Mouse (Mus musculus): ENCODE results near the gene Gata1. TPM values are rescaled to one million over a fixed set of nuclear protein-coding genes. Genes with fewer than 3 reads are reported as not detected.

Gata1 gene
- polyA plus RNA-seq, 1 experiment = 227 TPM

- no peaks in the 10 kb centered on the region for H3K9me3 ChIP-seq
- peaks cover 24% of the 10 kb centered on the region for H3K4me1 ChIP-seq
- TF ChIP-seq FLI1 (IDR thresholded peaks at IDR 0.05; ENCODE audit: low read length) (no peak), GATA1 (IDR thresholded peaks at IDR 0.05; ENCODE audit: borderline replicate concordance, low read length) (no peak)
- peak overlapping the region; percentile 72 for H3K4me3 ChIP-seq (replicated peaks)
- H3K27me3 ChIP-seq (replicated peaks) = no peaks in the 10 kb centered on the region
- H3K36me3 ChIP-seq (replicated peaks; ENCODE audit: low read length) = peaks cover 14% of the 10 kb centered on the region
Measured at GRCm38 (mm10) chrX:8008543-8008942, 30.7 kb upstream of the Gata1 start.

GRCm38 (mm10) chrX:8002971-8003370 is 25.1 kb upstream of the Gata1 start:
- Histone ChIP-seq H3K4me3 (replicated peaks) (no peak overlapping the region), H3K36me3 (replicated peaks; ENCODE audit: low read length) (peaks cover 14% of the 10 kb centered on the region), H3K9me3 (no peaks in the 10 kb centered on the region), H3K4me1 (peaks cover 22% of the 10 kb centered on the region), H3K27me3 (replicated peaks) (no peaks in the 10 kb centered on the region)
- TF ChIP-seq GATA1 (IDR thresholded peaks at IDR 0.05; ENCODE audit: borderline replicate concordance, low read length) = no peak
- TF ChIP-seq FLI1 (IDR thresholded peaks at IDR 0.05; ENCODE audit: low read length) = no peak

GRCm38 (mm10) chrX:8002001-8002400 is 24.1 kb upstream of the Gata1 start:
- H3K27me3 ChIP-seq (replicated peaks) = no peaks in the 10 kb centered on the region
- peaks cover 22% of the 10 kb centered on the region for H3K4me1 ChIP-seq
- no peaks in the 10 kb centered on the region for H3K9me3 ChIP-seq
- TF ChIP-seq GATA1 (IDR thresholded peaks at IDR 0.05; ENCODE audit: borderline replicate concordance, low read length) (no peak), FLI1 (IDR thresholded peaks at IDR 0.05; ENCODE audit: low read length) (no peak)
- no peak overlapping the region for H3K4me3 ChIP-seq (replicated peaks)
- H3K36me3 ChIP-seq (replicated peaks; ENCODE audit: low read length) = peaks cover 14% of the 10 kb centered on the region

- Histone ChIP-seq H3K9me3 (no peaks in the 10 kb centered on the region), H3K4me1 (peaks cover 19% of the 10 kb centered on the region), H3K4me3 (replicated peaks) (no peak overlapping the region), H3K27me3 (replicated peaks) (no peaks in the 10 kb centered on the region), H3K36me3 (replicated peaks; ENCODE audit: low read length) (peaks cover 10% of the 10 kb centered on the region)
- TF ChIP-seq FLI1 (IDR thresholded peaks at IDR 0.05; ENCODE audit: low read length) = no peak
- no peak for TF ChIP-seq GATA1 (IDR thresholded peaks at IDR 0.05; ENCODE audit: borderline replicate concordance, low read length)
Measured at GRCm38 (mm10) chrX:8000546-8001192, 22.8 kb upstream of the Gata1 start.

- TF ChIP-seq FLI1 (IDR thresholded peaks at IDR 0.05; ENCODE audit: low read length) (no peak), GATA1 (IDR thresholded peaks at IDR 0.05; ENCODE audit: borderline replicate concordance, low read length) (no peak)
- H3K4me3 ChIP-seq (replicated peaks) = no peak overlapping the region
- H3K4me1 ChIP-seq = peaks cover 20% of the 10 kb centered on the region
- H3K36me3 ChIP-seq (replicated peaks; ENCODE audit: low read length) = peaks cover 7% of the 10 kb centered on the region
- H3K27me3 ChIP-seq (replicated peaks) = no peaks in the 10 kb centered on the region
- no peaks in the 10 kb centered on the region for H3K9me3 ChIP-seq
Measured at GRCm38 (mm10) chrX:7993068-7993735, 15.3 kb upstream of the Gata1 start.

- Histone ChIP-seq H3K9me3 (no peaks in the 10 kb centered on the region), H3K36me3 (replicated peaks; ENCODE audit: low read length) (peaks cover 7% of the 10 kb centered on the region), H3K27me3 (replicated peaks) (no peaks in the 10 kb centered on the region), H3K4me1 (peaks cover 20% of the 10 kb centered on the region), H3K4me3 (replicated peaks) (peak overlapping the region; percentile 70)
- TF ChIP-seq GATA1 (IDR thresholded peaks at IDR 0.05; ENCODE audit: borderline replicate concordance, low read length) = no peak
- TF ChIP-seq FLI1 (IDR thresholded peaks at IDR 0.05; ENCODE audit: low read length) = no peak
Measured at GRCm38 (mm10) chrX:7992379-7993067, 14.7 kb upstream of the Gata1 start.

- H3K4me1 ChIP-seq = peaks cover 5% of the 10 kb centered on the region
- H3K36me3 ChIP-seq (replicated peaks; ENCODE audit: low read length) = peaks cover 7% of the 10 kb centered on the region
- H3K27me3 ChIP-seq (replicated peaks) = no peaks in the 10 kb centered on the region
- no peak for TF ChIP-seq FLI1 (IDR thresholded peaks at IDR 0.05; ENCODE audit: low read length)
- no peak for TF ChIP-seq GATA1 (IDR thresholded peaks at IDR 0.05; ENCODE audit: borderline replicate concordance, low read length)
- no peaks in the 10 kb centered on the region for H3K9me3 ChIP-seq
- H3K4me3 ChIP-seq (replicated peaks) = no peak overlapping the region
Measured at GRCm38 (mm10) chrX:7981368-7981767, 3.5 kb upstream of the Gata1 start.

- Histone ChIP-seq H3K36me3 (replicated peaks; ENCODE audit: low read length) (peaks cover 2% of the 10 kb centered on the region), H3K9me3 (no peaks in the 10 kb centered on the region), H3K4me3 (replicated peaks) (peak overlapping the region; percentile 64), H3K27me3 (replicated peaks) (no peaks in the 10 kb centered on the region), H3K4me1 (peaks cover 55% of the 10 kb centered on the region)
- TF ChIP-seq FLI1 (IDR thresholded peaks at IDR 0.05; ENCODE audit: low read length) (no peak), GATA1 (IDR thresholded peaks at IDR 0.05; ENCODE audit: borderline replicate concordance, low read length) (peak; percentile 81)
Measured at GRCm38 (mm10) chrX:7971292-7971691, 6.6 kb downstream of the Gata1 start.

GRCm38 (mm10) chrX:7968899-7969298 is 9.0 kb downstream of the Gata1 start:
- H3K9me3 ChIP-seq = no peaks in the 10 kb centered on the region
- peak overlapping the region; percentile 86 for H3K4me3 ChIP-seq (replicated peaks)
- TF ChIP-seq FLI1 (IDR thresholded peaks at IDR 0.05; ENCODE audit: low read length) (no peak), GATA1 (IDR thresholded peaks at IDR 0.05; ENCODE audit: borderline replicate concordance, low read length) (no peak)
- H3K27me3 ChIP-seq (replicated peaks) = no peaks in the 10 kb centered on the region
- H3K36me3 ChIP-seq (replicated peaks; ENCODE audit: low read length) = peaks cover 20% of the 10 kb centered on the region
- peaks cover 53% of the 10 kb centered on the region for H3K4me1 ChIP-seq

- Histone ChIP-seq H3K4me1 (peaks cover 54% of the 10 kb centered on the region), H3K36me3 (replicated peaks; ENCODE audit: low read length) (peaks cover 25% of the 10 kb centered on the region), H3K27me3 (replicated peaks) (no peaks in the 10 kb centered on the region), H3K4me3 (replicated peaks) (peak overlapping the region; percentile 95), H3K9me3 (no peaks in the 10 kb centered on the region)
- no peak for TF ChIP-seq FLI1 (IDR thresholded peaks at IDR 0.05; ENCODE audit: low read length)
- no peak for TF ChIP-seq GATA1 (IDR thresholded peaks at IDR 0.05; ENCODE audit: borderline replicate concordance, low read length)
Measured at GRCm38 (mm10) chrX:7968226-7968625, 9.6 kb downstream of the Gata1 start.
